Mouse (Mus musculus) layer of hippocampus, adult 9-11 months (tissue): Measurements from ENCODE around the gene Hnrnpll.

Experiments
- DNase-seq: peaks from one replicate; pipeline ENCODE4 v3.0.0; 2022

The Hnrnpll gene

DNA sequence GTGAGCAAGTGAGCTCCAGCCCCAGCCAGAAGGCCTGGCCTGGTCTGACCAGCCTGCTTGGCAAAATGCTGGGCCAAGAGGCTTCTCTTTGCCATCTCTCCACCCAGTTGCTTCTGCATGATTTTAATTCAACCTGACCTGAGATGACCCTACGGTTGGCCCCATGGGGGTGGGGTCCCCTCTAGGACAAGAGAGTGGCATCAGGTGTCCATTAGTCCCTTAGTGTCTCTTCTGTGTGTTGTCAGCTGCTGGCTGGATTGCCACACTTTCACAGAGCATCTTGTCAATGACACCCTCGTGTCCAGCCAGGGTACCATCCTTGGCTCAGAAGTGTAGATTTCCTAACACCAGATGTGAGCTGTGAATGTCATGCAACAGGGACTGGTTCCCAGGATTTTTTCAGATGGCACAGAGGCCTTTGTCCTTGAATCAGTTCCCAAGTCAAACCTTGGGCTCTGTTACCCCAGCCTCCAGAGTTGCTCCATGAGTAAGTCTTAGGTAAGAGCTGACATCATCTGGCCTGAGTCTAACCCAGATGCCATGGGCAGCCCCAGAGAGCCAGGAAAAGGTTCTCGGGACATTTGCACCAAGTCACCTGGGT is 66.9 kb downstream of the Hnrnpll start:
- no peak for DNase-seq

DNA sequence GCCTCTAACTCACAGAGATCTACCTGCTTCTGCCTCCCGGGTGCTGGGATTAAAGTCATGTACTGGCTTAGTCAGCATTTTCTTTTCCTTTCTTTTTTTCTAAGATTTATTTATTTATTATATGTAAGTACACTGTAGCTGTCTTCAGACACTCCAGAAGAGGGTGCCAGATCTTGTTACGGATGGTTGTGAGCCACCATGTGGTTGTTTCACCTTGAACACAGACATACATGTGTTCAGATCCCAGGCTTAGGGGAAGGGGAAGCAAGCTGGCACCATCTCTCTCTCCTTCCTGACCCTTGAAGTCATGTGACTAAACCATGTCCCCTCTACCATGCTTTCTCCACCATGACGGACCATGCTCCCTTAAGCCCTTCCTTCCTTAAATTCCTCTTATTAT is 70.0 kb downstream of the Hnrnpll start:
- DNase-seq: no peak

DNA sequence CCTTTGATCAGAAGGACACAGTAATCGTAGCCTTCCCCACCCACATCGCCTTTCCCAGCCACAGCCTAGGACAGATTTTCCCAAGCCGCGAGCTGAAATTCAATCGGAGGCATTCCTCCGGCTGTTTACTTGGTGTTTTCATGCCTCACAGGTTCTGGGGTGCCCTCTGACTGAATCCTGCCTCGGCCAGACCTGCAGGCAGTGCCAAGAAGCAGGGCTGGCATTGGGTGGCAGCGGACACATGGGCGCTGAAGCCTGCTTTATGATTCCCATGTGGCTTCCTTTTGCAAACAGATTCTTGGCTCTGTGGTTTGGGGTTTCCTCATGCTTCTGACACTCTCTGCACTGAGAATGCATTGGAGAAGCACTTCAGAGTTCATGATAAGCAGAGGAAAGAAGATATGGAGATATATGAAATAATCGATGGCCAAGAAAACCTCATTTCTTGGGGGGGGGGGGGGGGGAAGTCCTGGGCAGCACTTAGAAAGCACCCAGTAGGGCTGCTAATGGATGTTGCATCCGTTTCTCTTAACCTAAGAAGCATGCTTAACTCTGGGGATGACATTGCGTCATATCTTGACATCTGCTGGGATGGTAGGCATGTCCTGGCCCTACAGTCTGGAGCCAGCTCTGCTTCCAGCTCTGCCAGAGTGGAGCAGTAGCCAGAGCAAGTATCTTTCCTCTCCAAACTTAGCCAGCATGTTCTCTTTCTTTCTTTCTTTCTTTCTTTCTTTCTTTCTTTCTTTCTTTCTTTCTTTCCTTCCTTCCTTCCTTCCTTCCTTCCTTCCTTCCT is 70.8 kb downstream of the Hnrnpll start:
- DNase-seq: no peak

DNA sequence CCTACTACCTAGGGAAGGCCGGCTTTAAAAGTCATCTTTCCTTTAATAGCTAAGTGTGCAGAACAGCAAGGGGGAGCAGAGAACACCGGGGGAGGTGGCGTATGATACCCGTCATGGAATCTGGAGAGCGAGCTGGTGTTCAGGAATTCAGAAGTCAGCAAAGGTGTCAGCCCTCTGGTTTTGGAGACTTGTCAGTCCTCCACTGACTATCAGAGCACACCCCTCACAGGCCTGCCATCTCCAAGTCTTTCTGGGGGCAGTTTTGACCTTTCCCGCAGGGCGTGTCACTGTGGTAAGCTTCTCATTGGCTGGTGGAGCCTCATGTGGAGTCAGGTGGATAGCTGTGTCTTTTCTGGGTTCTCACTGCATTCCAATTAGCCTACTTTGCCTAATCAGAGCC is 72.0 kb downstream of the Hnrnpll start:
- DNase-seq: no peak

DNA sequence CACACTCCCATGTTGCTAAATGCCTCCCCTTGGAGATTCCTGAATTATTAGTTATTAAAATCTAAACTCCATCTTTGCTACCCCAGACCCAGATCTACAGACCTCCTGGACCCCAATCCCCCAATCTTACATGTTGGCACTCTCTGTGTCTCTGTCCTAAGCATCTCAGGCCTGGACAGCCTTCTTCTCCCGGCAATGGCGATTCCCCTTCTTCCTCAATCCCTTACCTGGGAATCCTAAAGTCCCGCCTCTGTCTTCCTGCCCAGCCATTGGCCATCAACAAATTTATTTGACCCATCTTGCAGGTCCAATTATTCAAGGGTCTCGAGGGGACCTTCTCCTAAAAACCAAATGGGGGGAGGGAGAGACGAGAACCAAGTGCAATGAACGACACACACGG is 77.7 kb downstream of the Hnrnpll start:
- DNase-seq: no peak

DNA sequence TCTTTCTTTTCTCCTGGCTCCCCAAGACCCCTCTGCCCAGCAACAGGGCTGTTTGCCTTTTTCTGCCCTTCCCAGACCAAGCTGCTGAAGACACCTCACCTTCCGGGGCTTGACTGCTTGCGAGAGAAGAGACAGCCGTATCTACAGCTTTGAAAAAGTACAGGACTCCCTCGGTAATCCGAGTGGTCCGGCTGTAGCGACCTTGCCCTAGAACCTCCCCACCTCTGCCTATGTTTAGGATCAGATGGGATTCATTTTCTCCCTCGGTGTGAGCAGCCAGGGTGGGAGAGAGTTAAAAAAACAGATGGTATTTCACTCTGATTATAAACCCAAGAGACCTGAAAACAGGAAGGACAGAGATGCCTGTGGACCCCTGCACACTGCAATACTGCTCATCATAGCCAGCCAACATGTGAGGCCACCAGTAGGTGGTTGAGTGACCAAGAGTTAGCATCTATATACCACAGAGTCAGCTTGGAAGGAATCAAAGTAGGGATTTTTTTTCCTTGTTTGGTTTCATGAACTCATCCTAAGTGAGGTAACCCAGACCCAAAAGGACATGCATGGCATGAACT is 79.1 kb downstream of the Hnrnpll start:
- no peak for DNase-seq

DNA sequence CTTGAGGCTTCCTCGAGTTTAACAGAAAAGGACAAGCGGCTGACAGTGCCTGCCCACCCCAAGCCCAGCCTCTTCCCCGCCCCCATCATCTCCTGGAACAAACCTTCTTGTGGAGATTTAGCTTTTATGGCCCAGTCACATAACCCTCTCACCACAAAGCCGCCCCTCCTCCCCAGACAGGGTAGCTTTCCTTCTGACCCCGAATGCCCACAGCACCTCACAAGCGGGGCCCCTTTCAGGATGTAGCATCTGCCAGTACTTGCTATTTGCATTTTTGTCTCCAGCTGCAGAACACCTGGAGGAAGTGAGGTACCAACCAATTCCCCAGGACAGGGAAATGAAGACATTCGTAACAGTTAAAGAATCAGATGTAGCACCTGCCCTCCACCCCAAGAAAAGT is 79.6 kb downstream of the Hnrnpll start:
- no peak for DNase-seq

DNA sequence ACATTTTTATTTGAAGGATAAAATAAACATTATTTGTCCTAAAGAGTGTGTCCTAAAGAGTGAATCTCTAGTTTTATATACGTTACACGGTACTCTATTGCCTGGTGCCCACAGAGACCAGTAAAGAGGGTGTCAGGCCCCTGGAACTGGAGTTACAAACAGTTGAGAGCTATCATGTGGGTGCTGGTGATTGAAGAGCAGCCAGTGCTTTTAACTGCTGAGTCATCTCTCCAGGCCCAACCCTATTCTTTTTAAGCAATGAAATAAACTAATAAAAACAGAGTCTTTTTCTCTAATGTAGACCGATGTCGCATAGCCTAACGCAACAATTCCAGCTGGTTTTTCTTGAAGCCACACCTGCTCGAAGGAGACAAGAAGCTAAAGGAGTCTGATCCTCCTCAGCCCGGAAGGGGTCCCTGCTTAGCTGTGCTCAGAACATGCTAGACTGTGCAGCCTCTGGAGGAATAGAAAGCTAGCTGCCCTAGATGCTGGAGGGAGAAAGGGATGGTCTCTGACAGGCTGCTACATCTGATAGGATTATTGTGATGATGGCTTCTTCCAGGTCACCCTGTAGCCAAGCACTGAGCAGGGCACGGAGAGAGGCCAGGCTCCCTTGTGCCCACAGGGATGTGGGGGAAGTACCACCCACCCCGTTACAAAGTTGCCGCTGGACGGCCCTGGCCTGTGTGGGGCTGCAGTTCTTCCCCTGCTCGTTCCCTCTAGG is 80.2 kb downstream of the Hnrnpll start:
- DNase-seq: no peak

DNA sequence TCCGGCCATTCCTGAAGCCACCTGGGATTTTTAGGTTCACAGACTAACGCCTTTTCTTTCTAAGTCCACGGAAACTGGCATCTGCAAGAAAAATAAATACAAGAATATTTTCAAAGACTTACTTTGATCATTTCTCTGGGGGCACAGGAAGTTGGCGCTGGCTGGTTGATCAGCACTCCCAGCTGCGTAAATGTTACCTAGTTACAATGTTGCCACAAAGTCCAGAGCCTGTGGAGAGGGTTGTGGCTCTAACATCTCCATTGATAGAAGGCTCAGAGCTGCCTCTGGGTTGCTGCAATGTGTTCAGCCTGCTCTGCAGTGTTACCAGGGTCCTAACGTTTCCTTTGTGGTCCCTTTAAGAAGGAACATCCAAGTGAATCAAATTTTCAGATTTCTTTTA is 80.8 kb downstream of the Hnrnpll start:
- DNase-seq: no peak

DNA sequence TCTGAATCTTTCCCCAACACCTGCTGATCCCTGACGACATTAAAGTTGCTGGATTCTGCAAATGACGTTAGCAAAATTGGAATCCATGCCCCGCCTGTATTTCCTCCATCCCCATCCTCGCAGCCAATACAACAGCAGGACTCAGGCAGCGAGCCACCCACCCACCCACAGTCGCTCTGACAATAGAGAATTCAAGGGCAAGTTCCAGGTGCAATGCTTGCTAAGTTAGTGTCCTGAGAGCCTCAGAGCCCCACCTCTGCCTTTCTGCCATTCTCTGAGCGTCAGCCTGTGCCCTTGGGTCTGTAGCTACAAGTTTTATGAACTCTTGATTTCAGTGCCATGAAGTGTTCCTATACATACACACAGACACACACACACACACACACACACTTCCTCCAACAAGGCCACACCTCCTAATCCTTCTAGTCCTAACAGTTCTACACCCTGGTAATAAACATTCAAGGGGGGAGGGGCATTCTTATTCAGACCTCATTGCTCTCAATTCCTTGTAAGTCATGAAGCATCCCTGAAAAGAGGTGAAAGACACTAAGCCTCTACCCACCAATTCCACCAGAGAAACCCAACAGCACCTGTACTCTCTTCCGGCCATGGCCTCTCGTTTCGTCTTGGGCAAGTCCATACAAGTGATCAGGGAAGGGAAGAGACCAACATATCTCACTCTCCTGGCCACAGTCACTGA is 81.6 kb downstream of the Hnrnpll start:
- no peak for DNase-seq
